Mouse (Mus musculus): ENCODE measurements around the gene Ube2d3.

DNA sequence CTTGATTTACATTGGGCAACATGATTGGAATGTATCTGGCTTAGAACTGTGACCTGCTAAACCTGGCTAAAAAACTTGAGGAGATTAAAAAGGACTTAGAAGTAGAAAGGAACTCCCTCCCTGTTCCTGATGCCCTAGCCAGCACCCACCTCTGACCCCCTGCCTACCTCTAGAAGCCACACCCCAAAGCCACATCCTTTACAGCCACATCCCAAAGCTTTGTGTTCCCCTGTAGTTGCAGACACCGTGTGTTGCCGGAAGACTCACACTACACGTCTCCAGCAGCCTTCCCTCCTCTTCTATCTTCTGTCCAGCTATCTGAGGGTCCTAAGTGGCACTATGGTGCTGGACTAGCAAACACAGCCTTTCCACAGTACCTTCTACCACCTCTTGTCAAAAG is 20.1 kb upstream of the Ube2d3 start:
- TF ChIP-seq CTCF (IDR thresholded peaks at IDR 0.05; ENCODE audit: extremely low read depth, insufficient read length, insufficient replicate concordance, low read depth, low read length) (no peak), POLR2A (IDR thresholded peaks at IDR 0.05; ENCODE audit: low read depth, low read length) (no peak)

Measured in small intestine, adult 2 months (tissue).